Mouse (Mus musculus) brain, embryonic 14.5 days (tissue): ENCODE measurements at regions not wholly inside any gene's neighbourhood (a gene's known extent, or its start where the extent isn't known, plus 50 kb on each side); places are given as distances from the start of the nearest gene placed in this dataset.

Source experiments
- CTCF ChIP-seq: fragments of 200-500 bp; IDR thresholded peaks from 2 replicates; pipeline ENCODE4 v1.5.1; 2012; ENCODE audit warnings: inconsistent platforms, mild to moderate bottlenecking, moderate library complexity, borderline replicate concordance; ENCODE audit not compliant: insufficient read depth, insufficient read length; ENCODE audit errors: extremely low read depth
- POLR2A ChIP-seq: fragments of 200-500 bp; IDR thresholded peaks from 2 replicates; pipeline ENCODE4 v1.6.1; 2012; ENCODE audit warnings: mild to moderate bottlenecking, inconsistent platforms, borderline replicate concordance; ENCODE audit not compliant: poor library complexity, insufficient read depth, insufficient read length, severe bottlenecking; ENCODE audit errors: extremely low read depth

DNA sequence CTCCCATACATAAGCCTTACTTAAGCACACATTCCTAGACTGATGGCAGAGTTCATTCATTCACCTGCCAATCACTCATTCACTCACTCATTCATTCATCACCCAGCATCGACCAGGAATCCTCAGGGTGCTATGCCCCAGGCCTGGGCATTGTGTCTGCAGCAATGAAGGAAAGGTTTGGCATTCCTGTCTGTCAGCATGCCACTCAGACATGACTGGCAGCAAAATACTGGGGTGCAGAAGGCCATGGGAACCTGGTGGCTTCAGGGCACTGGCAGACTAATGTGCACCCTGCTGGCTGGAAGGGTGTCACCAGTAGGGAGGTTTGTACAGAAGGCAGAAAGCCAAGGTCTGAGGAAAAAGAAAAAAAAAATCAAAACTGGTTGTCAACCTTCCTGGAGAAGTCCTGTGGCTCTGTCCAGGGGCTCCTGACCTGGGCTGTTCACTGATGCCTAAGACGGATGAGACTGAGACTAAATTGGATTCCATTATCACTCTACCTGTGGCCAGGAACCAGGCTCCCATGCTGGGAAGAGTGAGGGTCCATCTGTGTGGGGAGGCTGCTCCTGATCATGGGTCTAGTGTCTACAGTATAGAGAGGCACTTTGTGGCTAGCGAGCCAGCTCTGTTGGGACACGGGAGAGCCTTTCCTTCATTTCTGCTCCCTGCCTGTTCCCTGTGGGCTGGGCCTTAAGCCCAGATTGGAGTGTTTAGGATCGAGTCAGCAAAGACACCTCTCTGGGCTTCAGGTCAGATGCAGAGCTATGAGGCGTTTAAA is 104.1 kb downstream of the Cstad start:
- TF ChIP-seq CTCF (no peak), POLR2A (no peak)
